Mouse (Mus musculus): ENCODE results near the gene Rasgrp2. TPM values are rescaled to one million over a fixed set of nuclear protein-coding genes. Genes with fewer than 3 reads are reported as not detected.
A peak's percentile ranks its signal among the peaks of the same experiment; 100 is the strongest.

Rasgrp2 gene
- polyA plus RNA-seq, 1 experiment from 2014 or later = 32.0 TPM

DNA sequence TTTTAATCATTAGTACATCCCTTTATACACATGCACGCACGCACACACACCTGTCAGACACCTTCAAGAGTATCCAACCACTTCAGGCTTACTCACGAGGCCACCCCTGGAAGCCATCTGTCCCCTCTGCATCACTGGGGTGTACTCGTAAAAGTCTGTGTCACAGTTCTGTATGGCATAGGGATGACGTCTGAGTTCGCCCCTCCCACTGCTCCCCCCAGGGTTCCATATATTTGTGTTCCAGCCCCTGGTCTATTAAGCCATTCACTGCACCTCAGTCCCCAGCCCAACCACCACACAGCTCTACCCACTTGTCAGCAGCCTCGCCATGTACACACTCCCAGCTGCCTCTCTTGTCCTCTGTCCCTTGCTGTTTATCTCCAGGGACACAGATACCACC is 22.9 kb downstream of the Rasgrp2 start:
- no peak overlapping the region for H3K4me2 ChIP-seq
- no peak overlapping the region for H3K9ac ChIP-seq
- 71% methylated on average over 7 of the region's 7 CpGs for WGBS
- no peak overlapping the region for H3K27ac ChIP-seq
- H3K4me1 ChIP-seq = peaks cover 12% of the 10 kb centered on the region
- peaks cover 98% of the 10 kb centered on the region for H3K27me3 ChIP-seq
- H3K36me3 ChIP-seq = no peaks in the 10 kb centered on the region
- H3K4me3 ChIP-seq = no peak overlapping the region
- H3K9me3 ChIP-seq = no peaks in the 10 kb centered on the region
- ATAC-seq (ENCODE audit: insufficient number of reproducible peaks, insufficient read depth, low FRiP score, low TSS enrichment, low read depth) = no peak

DNA sequence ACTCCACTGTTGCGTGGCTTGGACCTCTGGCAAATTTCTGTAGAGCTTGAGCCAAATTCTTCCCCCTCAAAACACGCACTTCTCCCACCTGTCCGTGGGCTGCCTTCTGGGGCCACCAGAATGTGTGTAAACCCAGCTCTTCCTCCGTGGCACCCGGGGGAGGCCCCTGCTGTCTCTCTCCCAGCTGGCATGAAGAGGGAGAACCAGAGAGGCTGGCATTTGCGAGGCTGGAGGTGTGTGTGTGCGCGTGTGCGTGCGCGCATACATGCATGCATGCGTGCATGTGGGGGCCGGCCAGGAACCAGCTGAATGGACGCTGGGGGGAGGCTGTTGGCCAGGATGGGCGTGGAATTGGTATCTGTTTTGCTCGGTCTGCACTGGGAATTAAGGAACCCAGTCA is 24.1 kb downstream of the Rasgrp2 start:
- ATAC-seq (ENCODE audit: insufficient number of reproducible peaks, insufficient read depth, low FRiP score, low TSS enrichment, low read depth) = no peak
- H3K4me1 ChIP-seq = peaks cover 12% of the 10 kb centered on the region
- no peak overlapping the region for H3K4me2 ChIP-seq
- H3K4me3 ChIP-seq = no peak overlapping the region
- H3K27me3 ChIP-seq = peaks cover 98% of the 10 kb centered on the region
- no peak overlapping the region for H3K27ac ChIP-seq
- no peak overlapping the region for H3K9ac ChIP-seq
- H3K9me3 ChIP-seq = no peaks in the 10 kb centered on the region
- 83% methylated on average over 16 of the region's 16 CpGs for WGBS
- H3K36me3 ChIP-seq = no peaks in the 10 kb centered on the region

- H3K9ac ChIP-seq = no peak overlapping the region
- no peaks in the 10 kb centered on the region for H3K9me3 ChIP-seq
- peaks cover 100% of the 10 kb centered on the region for H3K27me3 ChIP-seq
- no peak overlapping the region for H3K27ac ChIP-seq
- no peaks in the 10 kb centered on the region for H3K36me3 ChIP-seq
- no peak overlapping the region for H3K4me3 ChIP-seq
- no peak for ATAC-seq (ENCODE audit: insufficient number of reproducible peaks, insufficient read depth, low FRiP score, low TSS enrichment, low read depth)
- 60% methylated on average over 8 of the region's 8 CpGs for WGBS
- peaks cover 16% of the 10 kb centered on the region for H3K4me1 ChIP-seq
- no peak overlapping the region for H3K4me2 ChIP-seq
Observed at GRCm38 (mm10) chr19:6424137-6424881, 25.2 kb downstream of the Rasgrp2 start.

DNA sequence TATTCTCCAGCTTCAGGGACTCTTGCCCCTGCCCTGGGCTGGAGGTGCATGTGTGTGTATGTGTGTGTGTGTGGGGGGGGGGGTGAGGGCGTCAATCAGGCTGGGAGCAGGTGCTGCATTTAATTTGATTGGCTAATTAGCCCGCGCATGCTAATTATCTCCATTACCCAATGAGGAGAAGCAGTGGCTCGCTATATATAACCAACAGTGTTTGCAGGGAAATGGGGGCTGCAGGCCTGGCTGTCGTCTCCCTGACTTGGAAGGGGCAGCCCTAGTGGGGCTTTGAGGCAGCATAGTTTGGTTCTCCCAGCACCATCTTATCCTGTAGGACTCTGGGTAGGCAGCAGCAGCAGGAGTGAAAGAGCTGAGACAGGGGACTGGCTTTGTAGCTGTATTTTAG is 26.5 kb downstream of the Rasgrp2 start:
- H3K4me1 ChIP-seq = peaks cover 16% of the 10 kb centered on the region
- H3K9me3 ChIP-seq = no peaks in the 10 kb centered on the region
- H3K4me3 ChIP-seq = no peak overlapping the region
- no peak for ATAC-seq (ENCODE audit: insufficient number of reproducible peaks, insufficient read depth, low FRiP score, low TSS enrichment, low read depth)
- H3K27me3 ChIP-seq = peaks cover 100% of the 10 kb centered on the region
- no peak overlapping the region for H3K4me2 ChIP-seq
- H3K36me3 ChIP-seq = no peaks in the 10 kb centered on the region
- no peak overlapping the region for H3K9ac ChIP-seq
- WGBS = 44% methylated on average over 5 of the region's 5 CpGs
- no peak overlapping the region for H3K27ac ChIP-seq

DNA sequence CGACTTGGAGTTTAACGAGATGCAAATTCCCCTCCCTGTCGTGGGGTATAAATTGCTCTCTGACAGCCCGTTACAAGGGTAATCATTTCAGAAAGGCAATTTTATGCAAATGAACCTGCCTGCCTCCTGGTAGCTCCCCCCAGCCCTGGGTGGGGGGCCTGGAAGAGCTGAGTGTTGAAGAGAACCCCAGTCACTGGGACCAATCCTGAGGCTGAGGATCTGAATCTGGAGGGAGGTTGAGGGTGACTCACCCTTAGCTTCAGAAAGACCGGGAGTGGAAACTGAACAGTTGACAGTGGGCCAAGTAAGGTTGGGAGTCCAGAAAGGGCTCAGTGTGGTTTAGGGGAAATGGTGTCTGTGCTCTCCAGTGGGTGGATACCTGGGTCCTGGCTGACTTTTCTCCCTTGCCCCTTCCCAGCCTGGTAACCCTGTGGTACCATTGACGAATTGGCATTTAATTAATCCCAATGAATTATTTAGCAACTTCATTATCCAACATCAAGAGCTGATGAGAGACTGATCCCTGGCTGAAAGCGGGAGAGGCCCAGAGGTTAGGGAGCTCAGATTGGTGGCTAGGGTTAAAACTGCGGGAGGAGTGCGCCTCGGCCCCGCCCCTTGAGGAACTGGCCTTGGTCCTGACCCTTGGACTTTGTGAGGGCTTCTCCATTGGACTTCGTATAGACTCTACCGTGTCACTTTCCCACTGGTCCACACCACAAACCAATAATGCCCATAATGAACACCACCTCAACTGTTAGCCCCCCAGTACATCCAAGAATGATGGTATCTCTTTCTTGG is 27.8 kb downstream of the Rasgrp2 start:
- H3K36me3 ChIP-seq = no peaks in the 10 kb centered on the region
- WGBS = 22% methylated on average over 13 of the region's 13 CpGs
- no peak overlapping the region for H3K4me2 ChIP-seq
- H3K9ac ChIP-seq = no peak overlapping the region
- no peak overlapping the region for H3K27ac ChIP-seq
- H3K4me3 ChIP-seq = peak overlapping the region; percentile 40; the same call in 1 of the 2 replicates
- peaks cover 16% of the 10 kb centered on the region for H3K4me1 ChIP-seq
- H3K27me3 ChIP-seq = peaks cover 97% of the 10 kb centered on the region
- no peak for ATAC-seq (ENCODE audit: insufficient number of reproducible peaks, insufficient read depth, low FRiP score, low TSS enrichment, low read depth)
- H3K9me3 ChIP-seq = no peaks in the 10 kb centered on the region

DNA sequence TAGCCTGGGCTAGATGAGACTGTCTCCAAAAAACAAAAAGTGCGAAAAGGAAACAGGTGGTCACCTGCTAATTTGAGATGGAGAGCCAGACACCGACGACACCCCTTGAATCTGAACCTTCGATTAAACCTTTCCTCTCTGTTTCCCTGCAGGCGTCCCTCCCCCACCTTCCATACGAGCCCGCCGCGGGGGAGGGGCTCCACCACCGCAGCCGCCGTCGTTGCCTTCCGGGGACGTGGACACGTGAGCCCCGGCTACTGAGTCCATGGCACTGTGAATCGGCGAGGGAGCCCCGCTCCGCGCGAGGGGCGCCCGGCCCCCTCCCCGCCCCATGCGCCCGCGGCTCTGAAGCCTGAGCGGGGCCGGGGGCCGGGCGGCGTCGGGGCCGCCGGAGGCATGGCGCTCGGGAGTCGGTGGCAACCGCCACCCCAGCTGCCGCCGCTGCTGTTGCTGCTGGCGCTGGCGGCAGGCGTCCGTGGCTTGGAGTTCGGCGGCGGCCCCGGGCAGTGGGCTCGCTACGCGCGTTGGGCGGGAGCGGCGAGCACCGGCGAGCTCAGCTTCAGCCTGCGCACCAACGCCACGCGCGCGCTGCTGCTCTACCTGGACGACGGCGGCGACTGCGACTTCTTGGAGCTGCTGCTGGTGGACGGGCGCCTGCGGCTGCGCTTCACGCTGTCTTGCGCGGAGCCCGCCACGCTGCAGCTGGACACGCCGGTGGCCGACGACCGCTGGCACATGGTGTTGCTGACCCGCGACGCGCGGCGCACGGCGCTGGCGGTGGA is 28.7 kb downstream of the Rasgrp2 start:
- Histone ChIP-seq H3K4me1 (peaks cover 16% of the 10 kb centered on the region), H3K27me3 (peaks cover 87% of the 10 kb centered on the region), H3K36me3 (no peaks in the 10 kb centered on the region), H3K4me3 (peak overlapping the region; percentile 40), H3K9me3 (no peaks in the 10 kb centered on the region), H3K4me2 (peak overlapping the region; percentile 63), H3K27ac (no peak overlapping the region), H3K9ac (no peak overlapping the region)
- no peak for ATAC-seq (ENCODE audit: insufficient number of reproducible peaks, insufficient read depth, low FRiP score, low TSS enrichment, low read depth)
- WGBS = under 1% methylated on average over 92 of the region's 94 CpGs

GRCm38 (mm10) chr19:6428501-6429200 is 29.5 kb downstream of the Rasgrp2 start:
- no peak overlapping the region for H3K27ac ChIP-seq
- ATAC-seq (ENCODE audit: insufficient number of reproducible peaks, insufficient read depth, low FRiP score, low TSS enrichment, low read depth) = 0 out of 2 replicates have a peak, but pooled peaks have one; percentile 39
- no peaks in the 10 kb centered on the region for H3K9me3 ChIP-seq
- peak overlapping the region; percentile 32; the same call in 1 of the 2 replicates for H3K9ac ChIP-seq
- H3K4me1 ChIP-seq = peaks cover 16% of the 10 kb centered on the region
- H3K4me3 ChIP-seq = peak overlapping the region; percentile 40
- H3K36me3 ChIP-seq = no peaks in the 10 kb centered on the region
- WGBS = under 1% methylated on average over 60 of the region's 60 CpGs
- H3K4me2 ChIP-seq = peak overlapping the region; percentile 63
- H3K27me3 ChIP-seq = peaks cover 79% of the 10 kb centered on the region

DNA sequence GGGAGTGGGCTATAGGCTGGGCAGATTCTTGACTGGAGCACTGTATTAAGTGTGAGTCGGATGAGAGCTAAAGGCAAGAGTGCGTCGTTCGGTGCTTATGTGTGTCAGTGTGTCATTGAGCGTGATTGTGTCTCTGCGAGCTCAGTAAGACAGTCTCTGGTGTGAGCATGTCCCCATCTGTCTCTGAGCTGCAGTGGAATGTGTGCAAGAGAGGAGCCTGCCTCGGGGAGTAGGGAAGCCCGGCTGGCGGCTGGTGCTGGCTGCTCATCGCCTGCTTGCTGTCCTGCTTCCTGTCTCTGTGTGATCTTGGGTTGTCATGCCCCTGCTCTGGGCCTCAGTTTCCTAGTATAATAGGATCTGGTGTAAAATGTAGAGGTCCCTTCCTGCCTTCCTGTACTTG is 43.9 kb downstream of the Rasgrp2 start:
- Histone ChIP-seq H3K4me3 (no peak overlapping the region), H3K4me2 (no peak overlapping the region), H3K27ac (no peak overlapping the region), H3K9ac (no peak overlapping the region), H3K4me1 (peaks cover 18% of the 10 kb centered on the region), H3K9me3 (no peaks in the 10 kb centered on the region), H3K36me3 (no peaks in the 10 kb centered on the region), H3K27me3 (peaks cover 20% of the 10 kb centered on the region)
- no peak for ATAC-seq (ENCODE audit: insufficient number of reproducible peaks, insufficient read depth, low FRiP score, low TSS enrichment, low read depth)
- 51% methylated on average over 10 of the region's 10 CpGs for WGBS

GRCm38 (mm10) chr19:6445761-6446423 is 46.8 kb downstream of the Rasgrp2 start:
- H3K27ac ChIP-seq = no peak overlapping the region
- H3K9ac ChIP-seq = 0 out of 2 replicates have a peak overlapping the region, but pooled peaks have one; percentile 0
- peaks cover 18% of the 10 kb centered on the region for H3K4me1 ChIP-seq
- WGBS = 21% methylated on average over 10 of the region's 10 CpGs
- H3K4me2 ChIP-seq = no peak overlapping the region
- no peak overlapping the region for H3K4me3 ChIP-seq
- ATAC-seq (ENCODE audit: insufficient number of reproducible peaks, insufficient read depth, low FRiP score, low TSS enrichment, low read depth) = no peak
- no peaks in the 10 kb centered on the region for H3K36me3 ChIP-seq
- peaks cover 32% of the 10 kb centered on the region for H3K27me3 ChIP-seq
- no peaks in the 10 kb centered on the region for H3K9me3 ChIP-seq

DNA sequence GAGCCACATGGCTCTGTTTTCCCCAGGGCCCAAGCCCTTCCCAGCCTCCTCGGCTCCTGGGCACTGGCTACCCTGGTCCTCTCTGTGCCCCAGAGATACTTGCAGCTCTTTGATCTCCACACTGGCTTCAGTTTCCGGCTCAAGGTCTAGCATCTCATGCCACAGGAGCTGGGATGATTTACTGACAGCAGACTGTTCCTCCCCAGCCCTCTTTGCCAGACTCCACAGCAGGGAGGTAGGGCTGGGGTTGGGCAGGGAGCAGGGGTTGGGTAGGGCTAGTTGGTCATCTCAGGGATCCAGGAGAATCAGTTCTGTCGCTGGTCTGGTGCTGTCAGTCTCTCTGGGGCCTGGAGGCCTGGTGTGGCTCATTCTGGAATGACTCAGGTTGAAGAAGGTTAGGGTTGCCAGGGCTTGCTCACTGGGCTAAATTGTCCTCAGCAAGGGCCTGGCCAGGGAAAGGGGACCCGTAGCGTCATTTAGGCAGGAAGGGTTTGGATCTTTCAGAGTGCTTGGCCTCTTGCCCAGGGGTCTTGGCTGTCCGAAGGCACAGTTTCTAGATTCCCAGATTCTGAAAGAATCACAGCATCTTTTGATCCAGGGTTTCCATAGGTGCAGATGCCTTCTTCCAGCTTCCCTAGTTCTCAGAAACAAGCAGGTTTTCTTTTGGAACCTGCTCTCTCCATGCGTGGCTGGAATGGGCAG is 47.7 kb downstream of the Rasgrp2 start:
- Histone ChIP-seq H3K4me3 (no peak overlapping the region), H3K9ac (0 out of 2 replicates have a peak overlapping the region, but pooled peaks have one; percentile 36), H3K9me3 (no peaks in the 10 kb centered on the region), H3K4me2 (no peak overlapping the region), H3K27ac (no peak overlapping the region), H3K36me3 (no peaks in the 10 kb centered on the region), H3K27me3 (peaks cover 32% of the 10 kb centered on the region), H3K4me1 (peaks cover 20% of the 10 kb centered on the region)
- 54% methylated on average over 7 of the region's 7 CpGs for WGBS
- no peak for ATAC-seq (ENCODE audit: insufficient number of reproducible peaks, insufficient read depth, low FRiP score, low TSS enrichment, low read depth)

All from embryonic facial prominence, embryonic 13.5 days (tissue).